Mouse (Mus musculus): Measurements from ENCODE around the gene Wdr66. TPM values are rescaled to one million over a fixed set of nuclear protein-coding genes. Genes with fewer than 3 reads are reported as not detected.

Wdr66 gene
- total RNA-seq, 2 experiments from 2014 or later: 0.89 to 1.5 TPM

DNA sequence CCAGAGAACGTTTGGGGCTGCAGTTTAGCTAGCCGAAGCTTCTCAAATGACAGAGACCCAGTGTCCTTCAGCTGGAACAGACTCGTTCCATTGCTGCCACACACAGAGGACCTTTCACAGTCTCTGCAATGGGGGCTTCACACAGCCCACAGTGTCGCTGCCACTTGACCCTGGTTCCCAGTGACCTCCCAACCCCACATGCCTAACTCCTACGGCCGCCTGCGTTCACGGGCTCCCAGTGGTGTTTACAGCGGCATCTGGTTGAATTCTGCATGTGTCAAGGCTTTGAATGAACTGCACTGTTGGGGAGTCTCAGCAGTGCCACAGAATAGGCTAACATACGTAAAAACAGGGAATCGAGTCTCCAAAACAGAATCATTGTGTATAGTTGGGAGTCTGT, 19.0 kb downstream of the Wdr66 start:
- no peak for DNase-seq

DNA sequence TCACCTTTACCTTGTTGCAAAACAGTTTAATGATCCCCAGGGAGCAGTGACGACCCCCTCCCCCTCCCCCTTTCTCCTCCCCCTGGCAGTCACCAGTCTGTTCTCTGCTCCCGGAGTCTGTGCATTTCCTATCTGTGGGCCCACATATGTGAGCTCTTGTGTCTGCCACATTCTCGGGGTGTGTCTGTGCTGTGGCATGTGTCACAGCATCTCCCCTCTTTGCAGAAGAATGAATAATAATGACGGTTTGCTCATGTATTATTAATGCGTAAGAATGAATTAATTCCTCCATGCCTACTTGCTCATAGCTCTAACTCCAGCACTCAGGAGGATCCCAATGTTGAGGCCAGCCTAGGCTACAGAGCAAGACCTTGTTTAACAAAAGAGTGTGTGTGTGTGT, 21.0 kb downstream of the Wdr66 start:
- DNase-seq: no peak

- DNase-seq: no peak
These were observed 24.9 kb downstream of the Wdr66 start for GRCm38 (mm10) chr5:123276636-123277341.

- no peak for DNase-seq
These were observed 25.4 kb downstream of the Wdr66 start for GRCm38 (mm10) chr5:123277342-123277701.

DNA sequence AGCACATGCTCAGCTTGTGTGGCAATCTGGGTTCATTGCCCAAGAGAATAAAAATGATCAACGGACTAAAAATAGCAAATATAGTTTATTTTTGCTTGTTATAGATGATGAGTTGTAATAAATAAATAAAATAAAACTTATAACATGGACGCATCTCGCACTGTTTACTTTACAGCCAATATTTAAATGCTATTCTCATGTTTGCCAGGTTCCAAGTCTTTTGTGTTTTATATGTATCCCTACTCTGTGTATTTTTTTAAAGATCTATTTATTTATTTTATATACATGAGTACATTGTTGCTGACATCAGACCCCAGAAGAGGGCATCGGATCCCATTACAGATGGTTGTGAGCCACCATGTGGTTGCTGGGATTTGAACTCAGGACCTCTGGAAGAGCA, 25.8 kb downstream of the Wdr66 start:
- DNase-seq: no peak

DNA sequence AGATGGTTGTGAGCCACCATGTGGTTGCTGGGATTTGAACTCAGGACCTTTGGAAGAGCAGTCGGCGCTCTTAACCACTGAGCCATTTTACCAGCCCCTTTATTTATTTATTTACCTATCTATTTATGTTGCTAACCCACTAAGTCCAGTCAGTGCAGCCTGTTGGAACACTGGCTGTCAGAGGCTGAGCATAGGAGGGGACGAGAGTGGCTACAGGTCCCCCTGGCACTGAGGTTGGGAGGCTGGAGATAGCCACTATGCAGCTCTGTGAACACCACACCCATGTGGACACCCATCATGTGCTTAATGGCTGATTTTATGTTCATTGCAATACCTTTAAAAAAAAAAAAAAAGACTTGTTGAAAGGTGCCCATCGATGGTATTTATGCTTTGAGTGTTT, 27.3 kb downstream of the Wdr66 start:
- DNase-seq: no peak

DNA sequence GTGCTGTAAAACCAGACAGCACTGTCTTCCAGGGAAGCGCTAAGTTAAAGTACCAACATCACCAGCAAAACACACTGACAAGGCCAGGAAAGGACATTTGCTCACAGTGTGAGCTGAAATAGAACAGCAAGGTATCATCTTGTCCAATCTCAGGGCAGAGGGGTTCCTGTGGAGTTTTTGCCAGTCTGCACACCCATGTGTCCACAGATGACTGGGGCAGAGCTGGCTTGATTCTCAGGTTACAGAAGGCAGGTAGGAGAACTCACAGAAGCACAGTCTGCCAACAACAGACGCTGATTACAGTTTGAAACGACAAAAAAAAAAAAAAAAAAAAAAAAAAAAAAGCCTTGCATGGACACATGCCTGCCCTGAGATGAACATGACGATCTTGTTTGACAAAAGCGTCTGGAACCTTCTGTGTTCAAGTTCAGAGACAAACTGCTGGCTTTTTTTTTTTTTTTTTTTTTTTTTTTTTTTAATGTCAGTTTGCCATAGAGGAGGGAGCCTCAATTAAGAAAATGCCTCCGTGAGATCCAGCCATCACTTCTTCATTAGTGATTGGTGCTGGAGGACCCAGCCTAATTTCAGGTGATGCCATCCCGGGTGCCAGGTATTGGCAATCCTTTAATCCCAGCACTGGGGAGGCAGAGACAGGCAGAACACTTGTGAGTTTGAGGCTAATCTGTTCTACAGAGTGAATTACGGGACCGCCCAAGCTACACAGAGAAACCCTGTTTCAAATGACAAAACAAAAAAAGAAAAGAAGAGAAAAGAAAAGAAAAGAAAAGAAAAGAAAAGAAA, 29.6 kb downstream of the Wdr66 start:
- DNase-seq: no peak

GRCm38 (mm10) chr5:123285174-123285573, 33.3 kb downstream of the Wdr66 start:
- peak; percentile 14 to 32 for DNase-seq

GRCm38 (mm10) chr5:123288079-123288478, 36.2 kb downstream of the Wdr66 start:
- DNase-seq: peak; percentile 5 to 25

DNA sequence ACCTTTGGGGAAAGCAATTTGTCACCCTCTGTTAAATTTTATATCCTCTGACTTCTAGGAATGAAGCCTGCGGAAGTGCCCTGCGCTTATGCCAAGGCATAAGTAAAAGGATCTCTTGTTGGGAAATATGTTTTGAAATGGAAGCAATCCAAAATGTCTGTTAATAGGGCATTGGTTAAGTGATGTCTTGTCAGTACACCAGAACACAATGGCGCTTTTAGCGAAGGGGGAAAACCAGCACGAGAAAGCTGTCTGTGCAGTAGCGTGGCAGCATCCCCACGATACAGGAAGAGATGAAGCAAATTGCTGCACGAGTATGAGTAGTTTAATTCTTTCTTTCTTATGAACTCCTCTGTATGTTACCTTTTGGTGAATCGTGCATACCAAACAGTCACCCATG, 42.8 kb downstream of the Wdr66 start:
- DNase-seq: no peak

DNA sequence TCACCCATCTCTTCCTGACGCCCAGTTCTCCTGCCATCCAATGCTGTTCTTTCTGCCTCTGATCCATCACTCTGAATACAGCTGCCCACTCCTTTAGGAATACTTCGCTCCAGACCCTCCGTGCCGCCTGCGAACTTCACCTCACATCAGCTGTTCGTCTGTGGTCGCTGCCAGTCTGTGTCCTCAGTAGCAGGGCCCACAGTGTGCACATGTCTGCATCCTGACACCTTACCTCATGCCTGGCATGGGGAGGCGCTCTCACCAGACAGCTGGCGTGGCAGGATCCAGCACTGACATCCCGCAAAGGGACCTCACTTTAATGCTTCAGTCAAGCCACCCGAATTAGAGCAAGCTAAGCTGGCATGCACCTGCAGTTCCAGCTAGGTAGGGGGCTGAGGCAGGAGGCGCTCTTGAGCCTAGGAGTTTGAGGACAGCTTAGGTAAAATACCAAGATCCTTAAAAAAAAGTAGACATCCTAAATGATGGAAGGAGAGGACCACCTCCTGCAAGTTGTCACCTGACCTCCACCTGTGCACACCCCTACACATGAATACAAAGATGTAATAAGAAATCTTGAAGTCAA, 44.4 kb downstream of the Wdr66 start:
- DNase-seq: no peak

DNA sequence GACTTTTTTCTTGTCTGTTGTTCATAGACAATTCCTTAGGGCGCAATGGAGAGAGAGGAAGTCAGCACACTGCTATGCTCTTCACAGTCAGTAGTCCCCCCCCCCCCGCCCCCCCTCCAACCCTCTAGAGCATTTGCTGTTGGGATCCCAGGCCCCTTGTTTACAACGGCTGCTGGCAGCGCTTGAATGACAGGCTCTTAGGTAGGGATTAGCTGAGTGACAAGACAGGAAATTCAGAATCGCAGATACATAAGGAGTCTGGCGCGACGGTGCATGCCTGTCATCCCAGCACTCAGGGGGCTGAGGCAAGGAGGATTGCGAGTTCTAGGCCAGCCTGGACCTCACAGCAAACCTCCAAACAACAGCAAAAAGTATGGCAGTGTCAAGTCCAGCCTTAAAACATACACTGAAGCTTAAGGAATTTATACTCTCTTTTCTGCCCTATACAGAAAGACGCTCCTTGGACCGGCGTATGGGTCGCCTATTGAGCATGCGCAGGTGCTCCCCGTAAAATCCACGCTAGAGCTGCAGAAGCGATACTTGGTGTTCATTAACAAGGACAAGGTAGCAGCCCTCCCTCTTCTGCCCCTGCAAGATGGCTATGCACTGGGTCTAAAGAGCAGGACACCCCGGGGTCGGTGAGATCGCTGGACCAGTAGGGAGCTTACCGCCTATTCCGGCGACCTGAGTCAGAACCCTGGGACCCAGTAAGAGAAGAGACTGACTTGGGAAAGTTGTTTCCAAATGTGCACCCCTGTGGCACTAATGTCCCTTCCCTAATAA, 45.3 kb downstream of the Wdr66 start:
- DNase-seq: no peak

DNA sequence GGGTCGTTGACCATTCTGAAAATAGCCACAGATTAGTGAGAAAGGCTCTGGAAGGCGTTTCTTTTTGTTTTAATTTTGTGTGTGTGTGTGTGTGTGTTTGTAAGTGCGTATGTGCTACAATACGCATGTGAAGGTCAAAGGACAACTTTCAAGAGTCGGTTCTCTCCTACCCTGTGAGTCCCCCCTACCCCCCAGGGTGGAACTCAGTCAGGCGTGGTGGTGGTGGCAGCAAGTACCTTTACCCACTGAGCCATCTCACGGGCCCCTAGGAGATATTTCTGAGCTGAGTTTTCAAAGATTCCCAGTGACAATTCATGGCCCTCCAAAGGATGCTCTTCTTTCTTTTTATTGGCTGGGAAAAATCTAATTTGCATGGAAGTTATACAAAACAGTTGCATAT, 45.9 kb downstream of the Wdr66 start:
- DNase-seq: no peak

- no peak for DNase-seq
These were observed 46.6 kb downstream of the Wdr66 start for GRCm38 (mm10) chr5:123298526-123298925.

GRCm38 (mm10) chr5:123300496-123301034, 48.7 kb downstream of the Wdr66 start:
- DNase-seq: no peak

DNA sequence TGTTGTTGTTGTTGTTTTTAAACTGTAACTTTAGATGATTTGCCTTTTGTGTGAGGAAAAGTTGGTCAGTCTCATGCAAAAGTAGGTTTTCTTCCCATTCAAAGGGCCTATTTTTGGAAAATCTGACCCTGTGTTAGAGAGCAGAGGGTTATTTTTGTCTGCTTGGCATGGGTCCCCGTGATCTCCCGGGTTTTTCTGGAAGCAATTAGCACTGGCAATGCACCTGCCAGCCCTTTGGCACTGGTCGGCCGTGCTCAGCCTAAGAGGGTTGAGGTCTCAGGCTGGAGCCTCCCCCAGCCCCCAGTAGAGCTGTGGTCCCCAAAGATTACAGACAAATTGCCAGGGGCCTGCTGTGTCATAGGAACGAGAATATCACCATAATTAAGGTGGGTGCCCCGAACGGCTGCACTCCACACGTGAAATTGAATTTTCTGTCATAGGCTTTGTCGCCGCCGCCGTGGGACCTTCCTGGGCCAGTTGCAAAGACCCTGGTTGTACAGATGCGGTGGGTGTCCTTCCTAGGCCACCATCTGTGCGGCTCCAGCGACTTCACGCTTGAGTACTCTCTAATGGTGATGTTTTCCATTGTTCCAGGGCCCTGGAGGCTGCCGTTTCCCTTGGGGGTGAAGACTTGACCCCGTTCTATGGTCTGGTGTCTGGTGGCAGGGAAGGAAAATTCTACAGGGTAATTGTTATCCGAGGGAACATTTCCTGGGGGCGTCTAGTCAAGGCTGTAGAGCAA, 50.0 kb downstream of the Wdr66 start:
- peak in 1 of 2 experiments; percentile 20 for DNase-seq

DNA sequence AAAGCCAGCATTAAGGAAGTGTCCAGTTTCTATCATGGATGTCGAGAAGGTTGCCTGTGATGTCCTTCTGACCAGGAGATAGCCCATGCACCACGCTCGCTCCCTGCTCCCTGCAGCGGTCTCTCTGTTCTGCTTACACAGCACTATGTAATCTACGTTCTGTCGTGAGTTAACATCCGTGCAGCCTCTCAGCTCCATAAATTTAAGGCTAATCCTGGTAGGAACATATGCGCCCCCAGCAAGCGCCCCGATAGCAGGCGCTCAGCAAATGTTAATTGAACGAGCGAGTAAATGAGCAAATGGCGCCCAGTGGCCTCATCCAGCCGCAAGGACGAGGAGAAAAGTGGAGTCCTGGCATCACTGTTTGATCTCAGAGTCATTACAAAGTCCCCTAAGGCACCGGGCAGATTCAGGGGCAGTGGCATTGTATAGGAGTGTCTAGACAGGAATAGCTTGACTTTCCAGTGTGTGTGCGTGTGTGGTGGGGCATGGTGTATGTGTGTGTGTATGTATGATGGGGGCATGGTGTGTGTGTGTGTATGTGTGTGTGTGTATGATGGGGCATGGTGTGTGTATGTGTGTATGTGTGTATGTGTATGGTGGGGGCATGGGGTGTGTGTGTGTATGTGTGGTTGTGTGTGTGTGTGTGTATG, 55.9 kb downstream of the Wdr66 start:
- no peak for DNase-seq

GRCm38 (mm10) chr5:123309816-123310215, 57.9 kb downstream of the Wdr66 start:
- DNase-seq: no peak

DNA sequence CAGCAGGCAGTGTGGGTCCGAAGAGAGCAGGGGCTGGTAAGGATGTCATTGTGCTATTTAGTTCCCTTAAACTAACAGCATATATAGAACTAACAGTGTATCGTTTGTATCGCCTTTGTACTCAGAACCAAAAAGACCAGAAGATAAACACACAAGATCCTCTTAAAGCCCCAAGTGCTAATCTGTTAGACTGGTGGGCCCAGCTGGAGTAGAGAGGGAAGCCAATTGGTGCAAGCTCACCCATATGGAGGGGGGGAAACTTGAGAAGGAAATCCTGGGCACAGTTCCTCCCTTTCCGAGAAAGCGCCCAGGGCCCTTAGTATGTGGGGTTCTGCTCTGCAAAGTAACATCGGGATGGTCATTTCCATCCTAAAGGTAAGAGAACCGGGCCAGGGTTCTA, 58.3 kb downstream of the Wdr66 start:
- DNase-seq: no peak

- no peak for DNase-seq
These were observed 61.2 kb downstream of the Wdr66 start for GRCm38 (mm10) chr5:123313058-123313630.
